Mouse (Mus musculus): ENCODE measurements at regions not wholly inside any gene's neighbourhood (a gene's known extent, or its start where the extent isn't known, plus 50 kb on each side); places are given as distances from the start of the nearest gene placed in this dataset.

- no peaks in the 10 kb centered on the region for H3K27me3 ChIP-seq (ENCODE audit: control insufficient read depth, insufficient read depth, low read length)
- no peak overlapping the region for H3K4me2 ChIP-seq (replicated peaks)
- no peak for DNase-seq (ENCODE audit: low spot score)
- H3K36me3 ChIP-seq (replicated peaks; ENCODE audit: control insufficient read depth, insufficient read depth), result no peaks in the 10 kb centered on the region
- no peaks in the 10 kb centered on the region for H3K4me1 ChIP-seq (replicated peaks; ENCODE audit: control insufficient read depth, insufficient read depth, low read length)
- no peak overlapping the region for H3K4me3 ChIP-seq (replicated peaks; ENCODE audit: low read length)
- 85% methylated on average over 2 of the region's 2 CpGs for WGBS
- ATAC-seq (ENCODE audit: low FRiP score), result 0 out of 2 replicates have a peak, but pooled peaks have one; percentile 31
- H3K9me3 ChIP-seq (ENCODE audit: control insufficient read depth, low read length), result no peaks in the 10 kb centered on the region
- H3K27ac ChIP-seq, result no peak overlapping the region
- H3K9ac ChIP-seq, result no peak overlapping the region
Observed at GRCm38 (mm10) chr6:17400147-17400546, 63.5 kb upstream of the Met start.

- DNase-seq (ENCODE audit: low spot score), result no peak
- H3K27ac ChIP-seq, result no peak overlapping the region
- H3K36me3 ChIP-seq (replicated peaks; ENCODE audit: control insufficient read depth, insufficient read depth), result no peaks in the 10 kb centered on the region
- whole genome bisulfite sequencing, result 94% methylated on average over 1 of the region's 1 CpGs
- H3K4me1 ChIP-seq (replicated peaks; ENCODE audit: control insufficient read depth, insufficient read depth, low read length), result no peaks in the 10 kb centered on the region
- no peak overlapping the region for H3K4me3 ChIP-seq (replicated peaks; ENCODE audit: low read length)
- no peaks in the 10 kb centered on the region for H3K9me3 ChIP-seq (ENCODE audit: control insufficient read depth, low read length)
- ATAC-seq (ENCODE audit: low FRiP score), result no peak
- no peak overlapping the region for H3K9ac ChIP-seq
- no peaks in the 10 kb centered on the region for H3K27me3 ChIP-seq (ENCODE audit: control insufficient read depth, insufficient read depth, low read length)
- H3K4me2 ChIP-seq (replicated peaks), result no peak overlapping the region
Observed at GRCm38 (mm10) chr6:17408094-17408493, 55.5 kb upstream of the Met start.

- no peak overlapping the region for H3K27ac ChIP-seq
- ATAC-seq (ENCODE audit: low FRiP score) (no peak), DNase-seq (ENCODE audit: low spot score) (no peak)
- H3K27me3 ChIP-seq (ENCODE audit: control insufficient read depth, insufficient read depth, low read length), result no peaks in the 10 kb centered on the region
- H3K4me3 ChIP-seq (replicated peaks; ENCODE audit: low read length), result no peak overlapping the region
- H3K9me3 ChIP-seq (ENCODE audit: control insufficient read depth, low read length), result no peaks in the 10 kb centered on the region
- WGBS, result 92% methylated on average over 9 of the region's 9 CpGs
- H3K9ac ChIP-seq, result no peak overlapping the region
- no peaks in the 10 kb centered on the region for H3K36me3 ChIP-seq (replicated peaks; ENCODE audit: control insufficient read depth, insufficient read depth)
- H3K4me2 ChIP-seq (replicated peaks), result no peak overlapping the region
- no peaks in the 10 kb centered on the region for H3K4me1 ChIP-seq (replicated peaks; ENCODE audit: control insufficient read depth, insufficient read depth, low read length)
Observed at GRCm38 (mm10) chr6:17409703-17410408, 53.7 kb upstream of the Met start.

- ATAC-seq (ENCODE audit: low FRiP score) (no peak), DNase-seq (ENCODE audit: low spot score) (no peak)
- Histone ChIP-seq H3K4me3 (replicated peaks; ENCODE audit: low read length) (no peak overlapping the region), H3K27me3 (ENCODE audit: control insufficient read depth, insufficient read depth, low read length) (no peaks in the 10 kb centered on the region), H3K36me3 (replicated peaks; ENCODE audit: control insufficient read depth, insufficient read depth) (no peaks in the 10 kb centered on the region), H3K27ac (no peak overlapping the region), H3K9ac (no peak overlapping the region), H3K4me2 (replicated peaks) (no peak overlapping the region), H3K4me1 (replicated peaks; ENCODE audit: control insufficient read depth, insufficient read depth, low read length) (no peaks in the 10 kb centered on the region), H3K9me3 (ENCODE audit: control insufficient read depth, low read length) (no peaks in the 10 kb centered on the region)
- 86% methylated on average over 4 of the region's 4 CpGs for WGBS
Observed at GRCm38 (mm10) chr6:17410409-17410722, 53.2 kb upstream of the Met start.
